Mouse (Mus musculus): Measurements from ENCODE around the gene Ppy.

Gene Ppy

GRCm38 (mm10) chr11:102087931-102088898 lies 12.9 kb downstream of the Ppy start, which contains the start of gene Mpp2:
Gene Mpp2, minus strand, starts transcription at chr11:102088515.
- DNase-seq (ENCODE audit: low spot score) = peak; percentile 60

DNA sequence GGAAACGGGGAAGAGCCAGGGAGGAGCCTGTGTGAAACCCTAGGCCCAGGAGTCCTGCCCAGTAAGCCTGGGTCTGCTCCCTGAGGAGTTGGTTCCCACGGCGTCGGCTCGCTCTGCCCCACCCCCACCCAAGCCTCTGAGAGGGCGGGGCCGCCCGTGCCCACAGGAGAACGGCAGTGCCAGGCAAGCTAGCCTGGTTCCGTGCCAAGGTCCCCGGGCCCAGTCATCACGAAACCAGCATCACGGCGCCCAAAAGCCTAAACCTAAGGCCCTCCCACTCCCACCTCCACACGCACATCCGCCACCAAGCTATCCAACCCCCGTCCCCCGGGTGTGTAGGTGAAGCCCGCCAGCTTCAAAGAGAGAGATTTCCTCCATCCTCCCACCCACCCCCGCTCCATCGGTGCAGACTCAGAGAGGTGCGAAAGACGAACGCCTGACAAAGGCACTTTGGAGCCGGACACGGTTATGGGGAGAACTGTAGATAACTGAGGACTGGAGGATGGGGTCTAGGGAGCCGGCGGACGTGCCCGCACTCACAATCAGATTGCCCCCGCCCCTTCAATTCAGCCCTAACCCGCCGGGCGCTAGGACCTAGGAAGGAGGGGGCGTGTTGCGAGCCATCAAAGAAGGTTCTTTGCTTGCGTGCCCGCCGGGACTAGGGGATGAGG lies 13.9 kb downstream of the Ppy start:
- peak; percentile 68 for DNase-seq (ENCODE audit: low spot score)

DNA sequence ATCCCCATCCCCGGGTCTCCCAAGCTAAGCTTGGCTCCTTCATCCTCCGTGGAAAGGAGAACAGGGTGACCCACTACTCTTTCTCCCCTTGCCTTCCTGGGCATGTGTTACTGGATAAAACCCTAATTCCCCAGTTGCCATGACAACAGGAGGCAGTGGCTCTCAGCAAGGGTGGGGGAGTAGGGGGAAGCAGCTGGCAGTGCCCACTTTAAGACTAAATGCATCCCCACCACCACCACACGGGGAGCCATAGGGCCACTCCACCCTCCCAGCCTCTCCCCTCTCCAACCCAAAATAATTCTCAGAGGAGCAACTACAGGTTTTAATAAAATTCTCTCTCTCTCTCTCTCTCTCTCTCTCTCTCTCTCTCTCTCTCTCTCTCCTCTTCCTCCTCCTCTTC lies 14.8 kb downstream of the Ppy start:
- no peak for DNase-seq (ENCODE audit: low spot score)

GRCm38 (mm10) chr11:102084159-102084558 lies 17.0 kb downstream of the Ppy start:
- no peak for DNase-seq (ENCODE audit: low spot score)

DNA sequence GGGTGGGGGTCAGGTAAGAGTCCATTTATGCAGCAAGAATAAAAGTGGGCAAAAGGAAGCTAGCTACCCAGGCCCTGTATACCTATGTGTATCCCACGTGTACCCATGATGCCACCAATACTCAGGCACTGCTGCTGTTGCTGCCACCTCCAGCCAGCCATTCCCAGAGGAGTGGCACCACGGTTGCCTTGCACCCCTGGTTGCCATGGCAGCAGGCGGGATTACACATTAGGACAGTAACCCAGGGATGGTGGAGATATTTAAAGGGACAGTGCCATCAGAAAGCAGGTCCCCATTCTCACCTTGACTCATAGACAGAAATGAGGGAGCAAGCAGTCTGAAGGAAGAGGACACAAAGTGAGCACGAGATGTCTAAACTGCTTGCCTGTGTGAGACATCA lies 17.9 kb downstream of the Ppy start:
- no peak for DNase-seq (ENCODE audit: low spot score)

- DNase-seq (ENCODE audit: low spot score) = peak; percentile 72
Measured at GRCm38 (mm10) chr11:102082322-102082721, 18.8 kb downstream of the Ppy start.

- DNase-seq (ENCODE audit: low spot score) = no peak
Measured at GRCm38 (mm10) chr11:102073722-102074121, 27.4 kb downstream of the Ppy start.

DNA sequence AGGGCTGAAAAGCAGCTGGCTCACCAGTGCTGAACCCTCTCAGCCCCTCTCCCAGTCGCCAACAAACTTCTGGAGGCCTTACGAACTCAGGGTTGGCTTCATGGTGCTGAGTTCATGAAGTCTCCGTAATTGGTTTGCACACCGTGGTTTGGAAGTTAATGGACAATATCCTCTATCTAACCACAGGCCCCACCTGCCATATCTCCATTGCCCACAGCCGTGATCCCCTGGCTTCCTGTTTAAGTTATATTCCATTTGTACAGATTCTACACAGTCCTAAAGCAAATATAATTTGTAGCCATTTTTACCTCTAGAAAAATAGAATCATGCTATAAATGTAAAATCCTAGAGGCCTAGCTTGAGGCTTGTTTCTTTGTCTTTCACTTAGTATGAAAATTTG lies 28.4 kb downstream of the Ppy start:
- DNase-seq (ENCODE audit: low spot score) = no peak

DNA sequence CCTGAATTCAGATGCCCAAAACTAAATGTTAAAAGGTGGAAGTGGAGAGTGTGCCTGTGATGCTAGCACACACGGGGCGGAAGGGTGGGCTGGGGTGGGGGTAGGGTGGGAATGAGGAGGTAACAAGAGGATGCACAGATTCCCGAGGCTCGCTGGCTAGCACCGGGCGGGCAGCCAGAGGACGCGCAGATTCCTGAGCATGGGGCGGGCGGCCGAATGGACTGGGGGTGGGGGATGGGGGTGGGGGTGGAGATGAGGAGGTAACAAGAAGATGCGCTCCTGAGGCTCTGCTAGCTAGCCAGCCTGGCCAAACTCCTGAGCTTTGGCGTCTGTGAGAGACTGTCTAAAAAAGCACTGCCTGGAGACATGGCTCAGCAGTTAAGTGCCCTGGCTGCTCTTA lies 30.7 kb downstream of the Ppy start:
- no peak for DNase-seq (ENCODE audit: low spot score)

- DNase-seq (ENCODE audit: low spot score) = no peak
Measured at GRCm38 (mm10) chr11:102069633-102070032, 31.5 kb downstream of the Ppy start.

DNA sequence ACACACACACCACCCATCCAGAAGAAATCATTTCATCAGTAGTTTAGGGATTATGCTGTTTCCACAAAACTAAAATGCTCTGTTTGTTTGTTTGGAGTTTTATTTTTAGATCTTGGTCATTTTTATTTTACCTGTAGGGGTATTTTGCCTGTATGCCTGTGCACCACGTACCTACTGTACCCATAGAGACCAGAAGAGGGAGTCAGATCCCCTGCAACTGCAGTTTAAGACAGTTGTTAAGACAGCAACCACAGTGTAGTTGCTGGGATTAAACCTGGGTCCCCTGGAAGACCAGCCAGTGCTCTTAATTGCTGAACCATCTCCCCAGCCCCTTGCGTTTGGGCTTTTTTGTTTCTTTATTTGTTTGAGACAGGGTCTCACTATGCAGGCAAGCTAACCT lies 32.1 kb downstream of the Ppy start:
- no peak for DNase-seq (ENCODE audit: low spot score)

DNA sequence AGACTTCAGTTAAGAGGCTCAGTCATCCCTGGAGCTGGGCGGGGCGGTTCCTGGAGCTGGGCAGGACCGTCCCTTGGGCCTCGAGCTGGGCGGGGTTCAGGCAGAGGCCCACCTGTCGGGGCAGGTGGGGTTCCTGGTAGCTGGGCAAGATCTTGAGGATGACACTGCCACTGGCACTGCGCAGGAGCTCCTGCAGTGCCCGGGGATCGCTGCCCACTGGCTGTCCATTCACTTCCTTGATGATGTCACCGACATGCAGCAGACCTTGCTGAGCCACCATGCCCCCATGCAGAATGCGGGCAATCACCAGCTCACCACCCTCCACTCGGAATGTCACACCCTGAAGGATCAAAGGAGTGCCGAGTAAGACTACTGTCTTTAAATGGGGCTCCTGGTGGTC lies 38.0 kb downstream of the Ppy start:
- DNase-seq (ENCODE audit: low spot score) = no peak

DNA sequence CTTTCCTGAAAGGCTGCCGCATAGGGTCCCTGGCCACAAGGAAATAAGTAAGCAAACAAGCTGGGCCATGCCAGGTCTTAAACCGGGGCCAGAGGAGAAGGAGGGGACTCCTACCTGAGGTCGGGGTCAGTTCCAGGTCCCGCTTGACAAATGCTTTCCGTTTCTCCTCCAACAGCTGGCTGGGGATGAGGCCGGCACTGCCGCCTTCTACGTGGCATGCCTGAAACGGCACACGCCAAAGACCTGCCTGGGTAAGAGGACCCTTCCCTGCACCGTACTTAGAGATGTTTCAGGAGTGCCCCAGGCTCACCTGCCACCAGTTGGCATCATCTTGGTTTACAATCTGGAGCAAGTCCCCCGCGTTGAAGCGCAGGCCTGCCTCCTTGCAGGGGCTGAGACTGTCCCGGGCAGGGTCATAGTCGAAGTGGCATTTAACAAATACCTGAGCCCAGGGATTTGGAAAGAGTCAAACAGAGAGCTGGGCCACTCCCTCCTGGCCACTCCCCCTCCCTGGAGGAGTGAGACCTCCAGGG lies 39.1 kb downstream of the Ppy start:
- no peak for DNase-seq (ENCODE audit: low spot score)

- DNase-seq (ENCODE audit: low spot score) = peak; percentile 71
Measured at GRCm38 (mm10) chr11:102061236-102061940, 39.7 kb downstream of the Ppy start.

- peak; percentile 54 for DNase-seq (ENCODE audit: low spot score)
Measured at GRCm38 (mm10) chr11:102053847-102054246, 47.3 kb downstream of the Ppy start.

DNA sequence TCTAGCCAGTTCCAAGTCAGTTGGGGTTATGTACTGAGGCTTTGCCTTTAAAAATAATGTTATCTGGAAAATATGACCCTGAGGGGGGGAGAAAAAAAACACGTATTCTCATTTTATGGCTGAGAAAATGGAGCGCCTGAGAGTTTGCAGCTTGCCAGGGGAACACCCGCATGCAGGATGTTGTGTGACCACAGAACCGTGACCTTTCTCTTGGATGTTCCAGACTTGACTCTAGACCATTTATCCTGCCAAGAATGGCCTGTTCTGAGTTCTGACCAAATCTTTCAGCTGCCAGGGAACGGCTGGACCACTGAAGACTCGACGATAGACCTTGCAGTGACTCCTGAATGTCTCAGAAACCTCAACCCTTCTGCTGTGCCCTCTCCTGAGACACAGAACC lies 47.9 kb downstream of the Ppy start:
- no peak for DNase-seq (ENCODE audit: low spot score)

GRCm38 (mm10) chr11:102052697-102053096 lies 48.4 kb downstream of the Ppy start:
- no peak for DNase-seq (ENCODE audit: low spot score)

GRCm38 (mm10) chr11:102051954-102052353 lies 49.2 kb downstream of the Ppy start:
- no peak for DNase-seq (ENCODE audit: low spot score)

DNA sequence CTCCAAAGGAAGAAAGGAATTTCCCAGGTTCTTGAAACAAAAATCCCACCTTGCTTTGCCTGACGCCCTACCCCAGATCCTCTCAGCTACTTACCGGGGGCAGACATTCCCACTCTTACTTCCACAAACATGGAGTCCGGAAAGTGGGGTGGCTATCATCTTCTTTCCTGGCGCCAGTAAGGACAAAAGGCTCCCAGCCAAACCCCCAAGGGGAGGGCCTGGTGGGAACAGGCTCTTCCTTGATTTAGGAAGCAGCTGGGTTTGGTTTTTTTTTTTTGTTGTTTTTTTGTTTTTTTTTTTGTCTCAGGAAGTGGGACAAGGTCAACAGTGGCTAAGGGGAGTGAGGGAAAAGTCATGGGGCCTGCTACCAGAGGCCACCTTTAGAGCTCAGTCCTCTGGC lies 49.6 kb downstream of the Ppy start:
- no peak for DNase-seq (ENCODE audit: low spot score)
